Mouse (Mus musculus) cortical plate, adult 2 months (tissue): ENCODE results near the gene Hcn1.

Experiments
- CTCF ChIP-seq: fragments of 200-500 bp; IDR thresholded peaks from 2 replicates; pipeline ENCODE4 v1.5.1; 2011; ENCODE audit warnings: mild to moderate bottlenecking, control low read depth, low read length; ENCODE audit not compliant: insufficient read depth; ENCODE audit errors: extremely low read depth
- POLR2A ChIP-seq: fragments of 200-500 bp; IDR thresholded peaks from 2 replicates; pipeline ENCODE4 v1.6.1; 2011; ENCODE audit warnings: mild to moderate bottlenecking, low read length, control low read depth; ENCODE audit not compliant: insufficient read depth; ENCODE audit errors: extremely low read depth

GRCm38 (mm10) chr13:118026510-118026909, 424.4 kb downstream of the Hcn1 start:
- TF ChIP-seq POLR2A (no peak), CTCF (no peak)
